Mouse (Mus musculus) stomach, postnatal 0 days (tissue): ENCODE data around the gene Ankrd13a. TPM values are rescaled to one million over a fixed set of nuclear protein-coding genes. Genes with fewer than 3 reads are reported as not detected.
A peak's percentile ranks its signal among the peaks of the same experiment; 100 is the strongest.

Experiments
- ATAC-seq: fragments of 200-750 bp; cut with Nextera tagmentation; 2 replicates; pipeline ENCODE4 v1.8.0; 2017; ENCODE audit not compliant: low FRiP score, low TSS enrichment
- DNase-seq: peaks from one replicate; pipeline ENCODE4 v3.0.0-alpha.2; 2016; ENCODE audit warnings: low spot score
- H3K27ac ChIP-seq: fragments of 300-500 bp; sonication (generic); replicated peaks from 2 replicates; pipeline ENCODE4 v1.5.1; 2014; ENCODE audit warnings: mild to moderate bottlenecking, control low read depth
- H3K27me3 ChIP-seq: fragments of 300-500 bp; sonication (generic); 2 replicates; pipeline ENCODE4 v1.6.1; 2014; ENCODE audit warnings: low read length; ENCODE audit not compliant: control insufficient read depth, insufficient read depth
- H3K36me3 ChIP-seq: fragments of 300-500 bp; sonication (generic); 2 replicates; pipeline ENCODE4 v1.6.1; 2014; ENCODE audit warnings: low read length, mixed read lengths; ENCODE audit not compliant: control insufficient read depth, insufficient read depth
- H3K4me1 ChIP-seq: fragments of 300-500 bp; sonication (generic); replicated peaks from 2 replicates; pipeline ENCODE4 v1.6.1; 2014; ENCODE audit warnings: antibody characterized with exemption; ENCODE audit not compliant: control insufficient read depth, insufficient read depth
- H3K4me2 ChIP-seq: fragments of 300-500 bp; sonication (generic); replicated peaks from 2 replicates; pipeline ENCODE4 v1.6.1; 2014; ENCODE audit warnings: low read depth, mild to moderate bottlenecking, control low read depth, moderate library complexity
- H3K4me3 ChIP-seq: fragments of 300-500 bp; sonication (generic); 2 replicates; pipeline ENCODE4 v1.5.1; 2014; ENCODE audit warnings: low read depth, low read length, control low read depth
- H3K9ac ChIP-seq: fragments of 300-500 bp; sonication (generic); 2 replicates; pipeline ENCODE4 v1.6.1; 2014; ENCODE audit warnings: mild to moderate bottlenecking, low read length, control low read depth, mixed read lengths
- H3K9me3 ChIP-seq: fragments of 300-500 bp; sonication (generic); 2 replicates; pipeline ENCODE4 v1.6.1; 2016; ENCODE audit warnings: low read length; ENCODE audit not compliant: control insufficient read depth
- CTCF ChIP-seq: IDR thresholded peaks from 2 replicates; pipeline ENCODE4 v1.5.1; 2016; ENCODE audit warnings: antibody characterized with exemption, low read depth, mild to moderate bottlenecking, moderate library complexity
- EP300 ChIP-seq: optimal IDR thresholded peaks from 2 replicates; pipeline ENCODE3; 2016; ENCODE audit warnings: antibody characterized with exemption
- whole genome bisulfite sequencing: fragments of 180-500 bp; shearing (Covaris S2); extraction: QIAGEN DNeasy Blood & Tissue Kit; methylation state at CpG from one replicate; pipeline ENCODE4 v1.1.7; 2014; 5-methylcytosine and 5-hydroxymethylcytosine counted together
- polyA plus RNA-seq: library from polyadenylated mRNA; unstranded; fragments of >200 nt; fragmentation: Nextera tagmentation; extraction: Ambion mirVana; gene quantifications from 2 replicates; pipeline ENCODE4 v1.2.1, GENCODE M21; 2015

Gene Ankrd13a
- polyA plus RNA-seq, 1 experiment from 2014 or later = 36.4 TPM

GRCm38 (mm10) chr5:114771796-114772195, 2.7 kb upstream of the Ankrd13a start:
- no peak for ATAC-seq
- H3K4me1 ChIP-seq = 0 out of 2 replicates have a peak, but pooled peaks cover 7% of the 10 kb centered on the region
- DNase-seq = no peak
- 69% methylated on average over 8 of the region's 8 CpGs for WGBS
- peak overlapping the region; percentile 79; the same call in 1 of the 2 replicates for H3K4me2 ChIP-seq
- H3K36me3 ChIP-seq = no peaks in the 10 kb centered on the region
- H3K9ac ChIP-seq = no peak overlapping the region
- H3K27ac ChIP-seq = no peak overlapping the region
- H3K9me3 ChIP-seq = no peaks in the 10 kb centered on the region
- TF ChIP-seq CTCF (no peak), EP300 (no peak)
- H3K4me3 ChIP-seq = peak overlapping the region; percentile 99; the same call in 1 of the 2 replicates
- H3K27me3 ChIP-seq = no peaks in the 10 kb centered on the region

- TF ChIP-seq EP300 = no peak
- TF ChIP-seq CTCF = peak; percentile 8; the same call in 1 of the 2 replicates
Measured at GRCm38 (mm10) chr5:114772456-114773203, 1.8 kb upstream of the Ankrd13a start.

DNA sequence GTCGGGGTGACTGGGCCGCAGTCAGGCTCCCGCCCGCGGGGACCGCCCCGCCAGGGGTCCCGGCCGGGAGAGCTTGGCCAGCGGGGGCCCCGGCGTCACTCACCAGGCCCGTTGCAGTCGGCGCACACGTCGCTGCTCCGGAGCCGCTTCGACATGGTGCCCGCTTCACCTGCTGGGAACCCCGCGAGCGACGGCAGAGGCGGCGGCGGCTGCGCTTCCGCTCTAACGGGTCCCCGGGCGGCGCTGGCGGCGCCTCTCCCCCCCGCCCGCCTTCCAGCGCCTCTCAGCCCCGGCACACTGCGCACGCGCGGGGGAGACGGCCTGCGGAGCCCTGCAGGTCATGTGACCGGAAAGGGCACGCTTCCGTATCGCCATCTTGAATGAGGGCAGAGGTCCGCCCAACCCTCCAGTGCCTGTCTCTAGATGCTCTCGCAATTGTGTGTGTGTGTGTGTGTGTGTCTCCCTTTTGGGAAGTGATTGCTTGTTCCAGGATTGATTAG, 1.2 kb upstream of the Ankrd13a start:
- Histone ChIP-seq H3K4me1 (0 out of 2 replicates have a peak, but pooled peaks cover 7% of the 10 kb centered on the region), H3K9ac (peak overlapping the region; percentile 94), H3K27ac (peak overlapping the region; percentile 88), H3K4me3 (peak overlapping the region; percentile 99), H3K4me2 (peak overlapping the region; percentile 79), H3K27me3 (no peaks in the 10 kb centered on the region), H3K9me3 (no peaks in the 10 kb centered on the region), H3K36me3 (no peaks in the 10 kb centered on the region)
- WGBS = under 1% methylated on average over 51 of the region's 52 CpGs
- DNase-seq (peak; percentile 96), ATAC-seq (peak; percentile 88)
- no peak for TF ChIP-seq EP300
- no peak for TF ChIP-seq CTCF

More at GRCm38 (mm10) chr5:114772456-114773203, 1.8 kb upstream of the Ankrd13a start:
- ATAC-seq = peak; percentile 53
- Histone ChIP-seq H3K27me3 (no peaks in the 10 kb centered on the region), H3K27ac (peak overlapping the region; percentile 88), H3K9me3 (no peaks in the 10 kb centered on the region), H3K4me1 (0 out of 2 replicates have a peak, but pooled peaks cover 7% of the 10 kb centered on the region), H3K36me3 (no peaks in the 10 kb centered on the region), H3K4me3 (peak overlapping the region; percentile 99), H3K4me2 (peak overlapping the region; percentile 79), H3K9ac (peak overlapping the region; percentile 94)
- DNase-seq = peak; percentile 73
- 1% methylated on average over 33 of the region's 57 CpGs for WGBS

DNA sequence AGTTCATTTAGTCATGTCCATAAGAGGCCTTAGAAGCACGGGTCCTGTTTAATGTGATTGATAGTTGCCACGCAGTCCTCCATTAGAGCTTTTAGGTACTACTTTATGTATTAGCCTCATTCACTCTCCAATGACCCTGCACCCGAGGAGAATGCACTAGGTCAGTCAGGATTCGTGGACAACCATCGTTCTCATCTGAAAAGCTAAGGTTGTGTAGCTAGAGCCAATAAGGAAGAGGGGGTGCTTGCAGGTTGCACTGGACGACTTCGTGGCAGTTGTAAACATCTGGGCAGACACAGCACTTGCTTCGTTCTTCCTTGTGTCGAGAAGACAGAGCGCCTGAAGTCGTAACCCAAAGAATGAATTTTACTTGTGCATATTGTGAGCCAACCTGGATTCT, 697 bp upstream of the Ankrd13a start:
- peak overlapping the region; percentile 94 for H3K9ac ChIP-seq
- 0 out of 2 replicates have a peak, but pooled peaks cover 7% of the 10 kb centered on the region for H3K4me1 ChIP-seq
- ATAC-seq (0 out of 2 replicates have a peak, but pooled peaks have one; percentile 8), DNase-seq (peak; percentile 33)
- no peaks in the 10 kb centered on the region for H3K36me3 ChIP-seq
- TF ChIP-seq EP300 = no peak
- TF ChIP-seq CTCF = no peak
- H3K9me3 ChIP-seq = no peaks in the 10 kb centered on the region
- peak overlapping the region; percentile 99 for H3K4me3 ChIP-seq
- H3K4me2 ChIP-seq = peak overlapping the region; percentile 79
- under 1% methylated on average over 11 of the region's 11 CpGs for WGBS
- no peaks in the 10 kb centered on the region for H3K27me3 ChIP-seq
- peak overlapping the region; percentile 90 for H3K27ac ChIP-seq

- H3K9me3 ChIP-seq = no peaks in the 10 kb centered on the region
- H3K4me3 ChIP-seq = peak within 1 kb of the TSS; percentile 99
- H3K4me2 ChIP-seq = peak within 1 kb of the TSS; percentile 79
- H3K27ac ChIP-seq = peak within 1 kb of the TSS; percentile 90
- no peak for ATAC-seq
- no peaks in the 10 kb centered on the region for H3K27me3 ChIP-seq
- DNase-seq = peak; percentile 34
- WGBS = 1% methylated on average over 39 of the region's 63 CpGs
- H3K4me1 ChIP-seq = 0 out of 2 replicates have a peak, but pooled peaks cover 7% of the 10 kb centered on the region
- TF ChIP-seq EP300 (no peak), CTCF (peak; percentile 21; the same call in 1 of the 2 replicates)
- no peaks in the 10 kb centered on the region for H3K36me3 ChIP-seq
- peak within 1 kb of the TSS; percentile 94 for H3K9ac ChIP-seq
Measured at GRCm38 (mm10) chr5:114775056-114775979, 841 bp downstream of the Ankrd13a start, which contains the start of gene Git2. Gene Git2 (minus strand): TSS chr5:114775517.
